Mouse (Mus musculus) heart, postnatal 0 days (tissue): ENCODE results near the gene Megf8.

Experiments
- CTCF ChIP-seq: IDR thresholded peaks from 2 replicates; pipeline ENCODE4 v1.5.1; 2016; ENCODE audit warnings: antibody characterized with exemption, control low read depth, low read depth
- EP300 ChIP-seq: IDR thresholded peaks from 2 replicates; pipeline ENCODE4 v1.6.1; 2016; ENCODE audit warnings: antibody characterized with exemption, low read depth

GRCm38 (mm10) chr7:25277405-25277804 is 39.6 kb upstream of the Megf8 start:
- TF ChIP-seq CTCF (no peak), EP300 (no peak)
